Mouse (Mus musculus) G1E-ER4 (cell line): ENCODE measurements around the gene Fis1. TPM values are rescaled to one million over a fixed set of nuclear protein-coding genes. Genes with fewer than 3 reads are reported as not detected.

Experiments
- GATA1 ChIP-seq: IDR thresholded peaks from one replicate; pipeline ENCODE4 v1.8.0; 2012; ENCODE audit warnings: low read length, inconsistent platforms
- polyA plus RNA-seq: library from polyadenylated mRNA; stranded (reverse); fragments of >175 nt; gene quantifications from 2 replicates; pipeline ENCODE4 v1.2.3, GENCODE M21; 2012

Gene Fis1
- polyA plus RNA-seq, 1 experiment = 602 TPM

DNA sequence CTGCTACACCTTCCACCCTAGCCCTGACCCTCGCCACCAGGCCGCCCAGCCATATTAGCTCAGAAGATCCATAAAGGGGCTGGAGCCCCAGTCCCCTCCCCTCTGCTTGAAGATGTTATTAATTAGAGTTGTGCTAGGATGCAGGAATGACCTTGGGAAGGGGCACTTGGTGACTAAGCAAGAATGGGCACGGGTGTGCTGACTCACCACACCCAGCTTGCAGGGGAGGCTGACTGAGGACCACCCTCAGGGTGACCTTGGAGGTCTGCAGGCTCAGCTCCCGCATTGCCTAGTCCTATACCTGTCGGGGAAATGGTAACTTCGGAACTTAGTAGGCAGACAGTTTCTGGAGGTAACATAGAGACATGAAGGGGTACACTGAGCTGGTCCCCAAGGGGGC lies 19.1 kb upstream of the Fis1 start:
- no peak for TF ChIP-seq GATA1

GRCm38 (mm10) chr5:136935905-136936695 lies 17.0 kb upstream of the Fis1 start:
- no peak for TF ChIP-seq GATA1

DNA sequence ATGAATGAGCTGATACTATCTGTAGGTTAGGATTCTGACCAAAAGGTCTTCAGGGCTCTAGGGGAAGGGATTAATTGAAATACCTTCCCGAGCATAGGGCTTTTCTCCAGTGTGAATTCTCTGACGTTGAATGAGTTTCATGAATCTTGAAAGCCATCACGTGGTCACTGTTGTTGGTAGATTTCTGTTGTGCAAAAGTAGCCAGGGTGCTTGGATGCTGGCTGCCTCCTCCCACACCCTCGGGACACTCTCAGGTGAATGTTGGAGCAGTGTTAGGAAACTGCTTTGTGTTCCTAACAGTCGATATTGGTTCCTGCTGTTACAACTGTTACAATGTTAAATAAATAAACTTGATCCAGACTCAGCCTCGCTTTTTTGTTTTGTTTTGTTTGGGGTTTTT lies 16.3 kb upstream of the Fis1 start:
- no peak for TF ChIP-seq GATA1

- TF ChIP-seq GATA1 = no peak
Observed at GRCm38 (mm10) chr5:136937621-136938020, 15.5 kb upstream of the Fis1 start.

- no peak for TF ChIP-seq GATA1
Observed at GRCm38 (mm10) chr5:136939284-136939683, 13.8 kb upstream of the Fis1 start.

GRCm38 (mm10) chr5:136940845-136941560 lies 12.1 kb upstream of the Fis1 start:
- no peak for TF ChIP-seq GATA1

DNA sequence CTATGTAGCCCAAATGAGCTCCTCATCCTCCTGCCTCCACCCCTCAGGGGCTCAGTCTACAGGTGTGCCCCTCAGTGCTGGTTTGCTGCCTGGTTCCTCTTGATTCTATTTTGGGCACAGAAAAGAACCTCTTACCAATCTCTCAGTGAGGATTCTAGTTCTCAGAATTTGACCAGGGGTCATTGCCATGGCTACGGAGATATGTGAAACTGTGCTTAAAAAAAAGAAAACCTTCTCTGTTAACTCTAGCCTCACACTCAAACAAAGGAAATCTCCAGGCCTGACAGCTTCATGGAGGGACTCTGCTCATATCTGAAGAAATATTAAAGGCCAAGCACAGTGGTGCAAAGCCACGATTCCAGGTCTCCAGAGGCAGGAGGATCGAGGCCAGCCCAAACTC lies 10.3 kb upstream of the Fis1 start:
- no peak for TF ChIP-seq GATA1

DNA sequence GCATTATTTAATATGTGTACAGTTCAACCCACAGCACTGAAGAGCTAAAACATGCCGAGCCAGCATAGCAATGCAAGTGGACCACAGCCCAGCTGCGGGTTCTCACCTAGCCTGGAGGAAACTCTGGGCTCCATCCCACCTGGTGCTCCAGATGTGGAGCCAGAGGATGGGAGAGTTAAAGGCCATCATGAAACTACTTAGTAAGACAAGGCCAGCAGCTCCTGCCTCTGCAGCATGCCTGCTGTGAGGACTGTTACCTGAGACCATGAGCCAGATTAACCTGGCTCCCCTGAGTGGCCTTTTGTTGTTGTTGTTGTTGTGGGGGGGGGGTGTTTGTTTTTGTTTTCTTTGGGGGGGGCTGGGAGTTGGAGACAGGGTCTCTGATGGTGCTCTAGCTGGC lies 9.7 kb upstream of the Fis1 start:
- TF ChIP-seq GATA1 = no peak

GRCm38 (mm10) chr5:136945084-136945483 lies 8.0 kb upstream of the Fis1 start:
- no peak for TF ChIP-seq GATA1

GRCm38 (mm10) chr5:136947874-136948273 lies 5.2 kb upstream of the Fis1 start:
- no peak for TF ChIP-seq GATA1

DNA sequence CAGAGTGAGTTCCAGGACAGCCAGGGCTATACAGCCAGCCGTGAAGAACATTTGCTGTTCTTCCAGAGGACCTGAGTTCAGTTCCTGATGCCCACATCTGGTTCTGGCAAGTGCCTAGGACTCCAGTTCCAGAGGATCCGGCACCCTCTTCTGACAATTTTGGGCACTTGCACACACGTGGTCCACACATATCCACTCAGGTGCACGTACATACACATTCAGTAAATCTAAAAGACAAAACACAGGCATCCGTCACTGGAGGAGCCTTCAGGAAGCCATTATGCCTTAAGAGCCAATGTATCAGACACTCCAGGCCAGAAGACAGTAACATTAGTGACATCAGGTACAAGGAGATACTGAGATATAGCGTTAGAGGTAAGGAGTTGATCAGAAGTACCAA lies 2.6 kb upstream of the Fis1 start:
- no peak for TF ChIP-seq GATA1

DNA sequence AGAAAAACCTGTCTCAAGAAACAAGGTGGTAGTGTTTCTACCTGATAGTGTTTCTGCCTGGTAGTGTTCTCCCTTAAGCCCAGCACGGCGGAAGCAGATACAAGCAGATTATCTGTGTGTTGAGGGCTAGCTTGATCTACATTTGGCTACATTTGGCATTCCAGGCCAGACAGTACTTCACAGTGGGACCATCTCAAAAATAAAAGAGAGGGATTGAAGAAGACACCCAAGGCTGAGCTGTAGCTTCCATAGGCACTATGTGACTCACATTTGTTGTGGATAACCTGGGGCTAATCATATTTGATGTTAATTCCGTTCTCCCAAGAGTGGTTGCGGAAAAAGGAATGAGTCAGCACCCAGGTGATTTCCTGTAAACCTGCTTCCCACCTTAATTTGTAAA lies 922 bp upstream of the Fis1 start:
- TF ChIP-seq GATA1 = no peak

- TF ChIP-seq GATA1 = no peak
Observed at GRCm38 (mm10) chr5:136953440-136953951, 421 bp downstream of the Fis1 start.

DNA sequence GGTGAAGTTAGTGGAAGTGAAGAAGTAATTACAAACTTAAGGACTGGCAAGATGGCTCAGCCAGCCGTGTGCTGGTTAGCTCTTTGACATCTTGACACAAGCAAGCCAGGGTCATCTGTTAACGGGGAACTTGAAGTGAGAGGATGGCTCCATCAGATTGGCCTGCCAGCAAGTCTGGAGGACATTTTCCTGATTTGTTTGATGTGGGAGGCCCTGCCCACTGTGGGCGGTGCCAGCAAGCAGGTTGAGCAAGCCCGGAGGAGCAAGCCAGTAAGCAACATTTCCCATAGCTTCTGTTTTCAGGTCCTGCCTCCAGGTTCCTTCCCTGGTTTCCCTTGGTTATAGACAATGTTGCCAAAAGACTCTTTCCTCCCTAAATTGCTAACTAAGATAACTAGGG lies 2.5 kb downstream of the Fis1 start:
- TF ChIP-seq GATA1 = no peak

DNA sequence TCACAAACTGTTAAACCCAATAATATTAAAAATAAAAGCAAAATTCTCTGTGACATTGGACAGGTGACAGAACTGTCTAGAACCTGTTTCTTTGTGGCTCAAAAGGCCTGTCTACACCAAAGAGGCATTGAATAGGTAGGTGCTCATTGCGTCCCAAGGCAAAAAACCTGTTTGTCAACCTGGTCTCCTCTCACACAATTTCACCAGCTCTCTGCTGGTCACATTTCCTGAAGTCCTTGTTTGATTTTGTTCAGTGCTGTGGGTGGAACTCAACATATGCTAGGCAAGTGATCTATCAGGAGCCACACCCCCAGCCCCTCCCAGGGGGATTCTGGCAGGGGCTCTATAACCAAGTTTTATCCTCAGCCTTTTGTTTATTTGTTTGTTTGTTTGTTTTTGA lies 4.2 kb downstream of the Fis1 start:
- TF ChIP-seq GATA1 = no peak

- no peak for TF ChIP-seq GATA1
Observed at GRCm38 (mm10) chr5:136958991-136959605, 6.0 kb downstream of the Fis1 start.

DNA sequence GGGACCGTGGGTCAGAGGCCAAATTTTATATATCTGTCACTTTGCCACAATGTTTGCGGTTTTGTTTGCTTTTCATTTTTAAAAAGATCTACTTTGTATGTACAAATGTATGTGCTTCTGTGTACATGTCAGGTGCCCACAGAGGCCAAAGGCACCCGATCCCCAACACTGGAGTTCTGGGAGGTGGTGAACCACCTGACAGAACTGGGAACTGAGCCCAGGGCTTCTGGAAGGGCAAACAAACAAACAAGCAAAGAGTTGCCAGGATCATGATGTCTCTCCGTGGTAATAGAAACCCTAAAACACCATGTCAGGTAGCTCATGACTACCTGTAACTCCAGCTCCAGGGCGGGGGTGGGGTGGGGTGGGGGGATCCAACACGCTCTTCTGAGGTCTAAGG lies 7.0 kb downstream of the Fis1 start:
- no peak for TF ChIP-seq GATA1
